Mouse (Mus musculus): ENCODE measurements around the gene Pdgfa.

The Pdgfa gene

DNA sequence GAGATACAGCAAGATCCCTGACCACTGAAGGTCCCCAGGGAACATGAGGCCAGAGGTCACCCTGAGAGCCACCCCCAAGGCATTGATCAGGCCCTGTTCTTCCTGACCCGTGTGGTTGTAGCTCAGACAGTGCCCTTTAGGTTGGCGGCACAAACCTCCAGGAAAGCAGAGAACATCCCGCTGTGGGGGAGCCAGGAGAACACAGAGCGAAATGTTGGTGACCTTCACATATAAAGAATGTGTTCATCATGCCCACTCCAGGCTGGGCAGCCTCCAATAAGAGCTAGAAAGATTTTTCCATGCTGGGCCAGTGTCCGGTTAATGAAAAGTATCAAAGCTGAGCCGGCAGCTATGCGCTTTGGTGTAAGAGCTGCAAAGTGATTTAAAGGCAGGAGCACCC lies 43.2 kb downstream of the Pdgfa start:
- DNase-seq (ENCODE audit: low spot score), result no peak

DNA sequence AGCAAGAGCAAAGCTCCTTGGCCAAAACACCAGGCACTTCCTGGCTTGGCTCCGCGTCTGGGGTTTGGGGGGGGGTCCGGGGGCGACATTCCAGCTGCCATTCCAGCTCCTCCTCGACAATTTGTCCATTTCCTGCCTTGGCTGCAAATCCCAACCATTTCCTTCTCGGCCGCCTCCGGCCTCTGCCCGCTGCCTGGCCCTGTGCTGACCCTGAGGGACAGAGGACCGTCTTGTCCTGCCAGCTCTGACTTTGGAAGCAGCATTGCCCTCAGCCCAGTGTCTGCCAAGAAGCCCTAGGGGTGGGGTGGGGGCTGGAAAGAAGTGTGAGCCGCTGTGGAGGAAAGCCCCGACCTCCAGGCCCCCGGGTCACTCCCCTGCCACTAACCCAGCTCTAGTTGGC lies 44.2 kb downstream of the Pdgfa start:
- DNase-seq (ENCODE audit: low spot score), result no peak

DNA sequence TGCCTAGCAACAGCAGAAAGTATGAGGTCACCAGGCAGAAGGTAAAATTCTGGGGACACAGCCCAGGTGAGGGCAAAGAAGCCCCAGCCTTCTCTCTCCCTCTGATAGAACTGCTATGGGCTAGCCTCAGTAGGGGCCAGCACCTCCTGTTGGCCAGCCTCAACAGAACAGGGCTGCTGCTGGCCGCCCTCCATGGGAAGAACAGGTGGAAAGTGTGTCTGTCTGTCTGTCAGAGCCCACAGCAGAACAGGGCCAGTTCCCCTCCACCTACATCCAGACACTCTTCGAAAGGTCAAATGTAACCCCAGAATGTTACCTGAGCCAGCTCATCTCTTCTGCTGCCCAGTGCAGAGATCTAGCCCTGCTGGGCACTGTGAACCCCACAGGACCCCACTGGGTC lies 45.9 kb downstream of the Pdgfa start:
- DNase-seq (ENCODE audit: low spot score), result no peak

- no peak for DNase-seq (ENCODE audit: low spot score)
Measured at GRCm38 (mm10) chr5:138949165-138949564, 48.0 kb downstream of the Pdgfa start.

- peak; percentile 56 for DNase-seq (ENCODE audit: low spot score)
Measured at GRCm38 (mm10) chr5:138948031-138948980, 48.9 kb downstream of the Pdgfa start.

GRCm38 (mm10) chr5:138947487-138947886 lies 49.7 kb downstream of the Pdgfa start:
- DNase-seq (ENCODE audit: low spot score), result no peak

GRCm38 (mm10) chr5:138946931-138947330 lies 50.2 kb downstream of the Pdgfa start:
- no peak for DNase-seq (ENCODE audit: low spot score)

GRCm38 (mm10) chr5:138945011-138945410 lies 52.2 kb downstream of the Pdgfa start:
- DNase-seq (ENCODE audit: low spot score), result no peak

DNA sequence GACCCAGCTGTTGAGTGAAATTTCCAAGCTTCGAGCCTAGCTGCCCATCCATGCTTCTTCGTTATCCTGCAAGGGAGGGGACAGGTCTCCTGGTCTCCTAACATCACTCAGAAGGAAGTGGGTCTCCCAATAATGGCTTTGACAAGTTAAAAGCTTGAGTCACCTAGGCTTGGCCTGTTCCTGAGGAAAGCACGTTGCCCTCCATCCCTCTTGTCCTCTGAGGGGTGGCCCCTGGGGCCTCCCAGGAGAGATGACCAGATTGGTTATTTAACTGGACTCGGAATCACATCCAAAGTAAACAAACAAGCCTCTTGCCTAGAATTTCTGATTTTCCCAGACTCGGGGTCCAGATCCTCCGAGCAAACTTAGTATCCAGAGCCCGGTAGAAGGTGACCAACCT lies 52.6 kb downstream of the Pdgfa start:
- DNase-seq (ENCODE audit: low spot score), result no peak

- no peak for DNase-seq (ENCODE audit: low spot score)
Measured at GRCm38 (mm10) chr5:138941842-138942241, 55.3 kb downstream of the Pdgfa start.

GRCm38 (mm10) chr5:138940576-138940975 lies 56.6 kb downstream of the Pdgfa start:
- DNase-seq (ENCODE audit: low spot score), result no peak

- DNase-seq (ENCODE audit: low spot score), result no peak
Measured at GRCm38 (mm10) chr5:138938572-138939163, 58.5 kb downstream of the Pdgfa start.

DNA sequence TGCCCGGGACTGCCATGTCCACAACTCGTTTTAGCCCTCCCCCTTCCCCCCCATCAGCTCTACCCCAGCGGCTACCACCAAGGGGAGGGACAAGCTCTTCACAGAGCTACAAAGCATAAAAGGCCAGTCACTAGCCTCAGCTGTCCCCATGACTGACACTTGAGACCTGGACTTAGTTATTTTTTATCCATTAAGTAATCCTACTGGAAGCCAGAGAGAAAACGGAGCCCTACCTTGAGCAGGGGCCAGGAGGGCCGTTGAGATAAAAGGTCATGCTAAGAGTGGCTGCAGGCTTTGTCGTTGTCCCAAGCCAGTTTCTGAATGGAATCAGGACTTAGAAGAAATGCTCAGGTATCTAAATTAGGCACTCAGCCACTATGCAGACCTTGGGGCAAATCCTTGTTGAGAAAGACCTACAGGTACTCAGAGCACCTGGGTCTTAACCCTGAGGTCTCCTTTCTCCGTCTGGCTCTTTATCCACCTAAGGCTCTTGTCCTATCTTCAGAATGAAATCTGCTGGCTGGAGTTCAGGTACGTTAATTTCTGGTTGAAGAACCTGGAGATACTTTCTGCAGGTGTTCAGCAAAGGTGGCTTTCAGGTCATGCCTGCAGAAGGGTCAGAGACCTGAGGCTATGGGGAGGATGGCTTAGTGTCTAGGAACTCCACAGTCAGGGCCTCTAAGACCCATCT lies 60.6 kb downstream of the Pdgfa start:
- no peak for DNase-seq (ENCODE audit: low spot score)

- peak; percentile 25 for DNase-seq (ENCODE audit: low spot score)
Measured at GRCm38 (mm10) chr5:138934540-138934939, 62.6 kb downstream of the Pdgfa start.

DNA sequence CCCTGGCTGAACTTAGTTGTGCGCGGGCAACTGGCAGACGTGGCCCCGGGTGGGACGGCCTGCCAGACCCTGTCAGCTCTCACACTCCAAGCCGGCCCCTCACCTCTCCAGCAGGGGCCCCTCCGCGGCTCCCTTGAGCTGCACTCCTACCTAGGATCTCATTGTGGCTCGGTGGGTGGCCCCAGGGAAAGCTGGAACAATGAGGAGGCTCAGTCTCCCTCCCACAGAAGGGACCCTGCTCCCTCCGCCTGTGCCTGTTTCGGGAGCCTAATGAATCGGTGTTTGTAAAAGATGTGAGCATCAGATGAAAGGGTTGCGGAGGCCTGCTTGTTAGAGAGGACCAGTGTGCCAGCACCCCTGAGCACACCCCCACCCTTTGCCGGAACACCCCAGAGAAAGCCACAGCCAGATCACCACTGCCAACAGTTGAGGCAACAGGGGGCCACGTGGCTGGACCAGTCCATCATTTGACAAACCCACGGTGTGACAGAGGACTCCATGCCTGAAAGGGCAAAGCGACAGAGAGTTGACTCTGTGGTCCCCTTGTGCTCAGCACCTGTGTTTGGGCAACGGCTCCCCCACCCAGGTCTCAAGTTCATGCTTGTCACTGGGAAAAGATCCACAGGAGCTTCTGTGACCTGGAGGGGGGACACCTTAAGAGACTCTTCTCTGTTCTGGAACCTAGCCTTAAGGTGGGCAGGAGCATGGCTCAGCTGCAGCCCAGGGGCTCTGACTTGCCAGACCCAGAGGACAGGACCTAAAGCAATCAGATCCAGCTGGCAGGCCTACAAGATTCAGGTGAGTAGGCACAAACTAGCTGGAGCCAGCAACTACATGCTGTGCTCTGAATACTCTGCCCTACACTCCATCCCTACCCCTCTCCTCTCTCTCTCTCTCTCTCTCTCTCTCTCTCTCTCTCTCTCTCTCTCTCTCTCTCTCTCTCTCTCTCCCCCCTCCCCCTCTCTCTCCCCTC lies 64.4 kb downstream of the Pdgfa start:
- DNase-seq (ENCODE audit: low spot score), result no peak

- no peak for DNase-seq (ENCODE audit: low spot score)
Measured at GRCm38 (mm10) chr5:138931836-138932235, 65.3 kb downstream of the Pdgfa start.

- DNase-seq (ENCODE audit: low spot score), result peak; percentile 55
Measured at GRCm38 (mm10) chr5:138929879-138930507, 67.2 kb downstream of the Pdgfa start.
